Mouse (Mus musculus): ENCODE data around the gene Slc9a5. TPM values are rescaled to one million over a fixed set of nuclear protein-coding genes. Genes with fewer than 3 reads are reported as not detected.
A peak's percentile ranks its signal among the peaks of the same experiment; 100 is the strongest.

The Slc9a5 gene
- polyA plus RNA-seq, 1 experiment from 2014 or later: 1.7 TPM

DNA sequence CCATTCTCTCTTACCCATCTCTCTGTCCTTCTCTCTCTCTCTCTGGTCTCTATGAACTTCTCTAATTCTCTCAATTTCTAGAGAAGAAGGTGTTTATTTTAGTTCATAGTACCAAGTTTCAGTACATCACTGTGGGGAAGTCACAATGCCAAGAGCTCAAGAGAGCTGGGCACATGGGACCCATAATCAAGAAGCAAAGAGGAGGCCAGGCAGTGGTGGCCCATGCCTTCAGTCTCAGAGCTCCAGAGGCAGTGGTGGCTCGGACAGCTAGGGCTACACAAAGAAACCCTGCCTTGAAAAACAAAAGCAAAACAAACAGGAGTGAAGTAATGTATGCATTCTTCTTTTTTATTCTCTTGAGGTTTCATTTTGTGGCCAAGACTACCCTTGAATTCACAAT lies 55.9 kb downstream of the Slc9a5 start:
- Histone ChIP-seq H3K9me3 (no peaks in the 10 kb centered on the region), H3K27me3 (replicated peaks) (no peaks in the 10 kb centered on the region), H3K36me3 (no peaks in the 10 kb centered on the region), H3K4me2 (replicated peaks) (no peak overlapping the region), H3K4me3 (replicated peaks) (no peak overlapping the region), H3K9ac (no peak overlapping the region), H3K4me1 (replicated peaks) (0 out of 2 replicates have a peak, but pooled peaks cover 2% of the 10 kb centered on the region), H3K27ac (no peak overlapping the region)
- ATAC-seq: no peak
- 62% methylated on average over 1 of the region's 1 CpGs for WGBS

DNA sequence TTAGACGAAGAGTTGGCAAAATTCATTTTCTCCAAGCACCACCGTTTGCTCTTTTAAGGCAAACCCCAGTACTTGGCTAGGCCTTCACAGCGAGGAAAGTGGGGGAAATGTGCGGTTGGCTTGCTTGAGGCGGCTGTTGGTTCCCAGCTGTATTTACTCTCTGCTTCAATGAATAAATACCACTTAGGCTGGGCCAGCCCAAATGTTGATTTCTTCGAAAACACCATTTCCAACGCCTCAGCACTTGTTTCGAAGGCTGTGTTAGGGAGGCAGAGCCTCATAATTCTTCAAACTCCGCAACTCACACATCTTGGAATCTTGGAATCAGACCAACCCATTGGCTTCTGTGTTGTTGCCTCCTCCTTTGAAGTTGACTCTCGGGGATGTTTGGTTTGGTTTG lies 57.8 kb downstream of the Slc9a5 start:
- Histone ChIP-seq H3K4me3 (replicated peaks) (no peak overlapping the region), H3K4me2 (replicated peaks) (no peak overlapping the region; the same call in 1 of the 2 replicates), H3K27me3 (replicated peaks) (no peaks in the 10 kb centered on the region), H3K27ac (no peak overlapping the region), H3K9me3 (no peaks in the 10 kb centered on the region), H3K4me1 (replicated peaks) (0 out of 2 replicates have a peak, but pooled peaks cover 2% of the 10 kb centered on the region), H3K36me3 (no peaks in the 10 kb centered on the region), H3K9ac (no peak overlapping the region)
- no peak for ATAC-seq
- 51% methylated on average over 10 of the region's 10 CpGs for WGBS

DNA sequence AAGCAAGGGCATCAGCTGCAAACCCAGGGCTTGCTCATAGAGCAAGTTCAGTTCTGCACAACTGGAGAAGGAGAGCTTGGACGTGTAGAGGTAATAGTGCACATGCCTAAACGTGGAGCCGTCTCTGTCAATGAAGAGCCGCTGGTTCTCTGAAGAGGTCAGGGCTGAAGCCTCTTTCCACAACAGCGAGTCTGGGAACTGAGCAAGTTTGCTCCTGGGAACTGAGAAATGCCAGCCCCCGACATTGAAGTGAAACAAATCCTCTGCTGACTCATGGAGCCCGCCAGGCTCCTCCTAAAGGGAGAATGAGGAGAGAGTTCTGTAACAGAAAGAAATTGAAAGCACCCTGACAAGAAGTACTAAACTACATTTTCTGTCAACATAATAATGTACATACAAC lies 59.7 kb downstream of the Slc9a5 start:
- Histone ChIP-seq H3K27ac (no peak overlapping the region), H3K9ac (no peak overlapping the region), H3K27me3 (replicated peaks) (peaks cover 8% of the 10 kb centered on the region), H3K4me3 (replicated peaks) (no peak overlapping the region), H3K4me1 (replicated peaks) (peaks cover 3% of the 10 kb centered on the region), H3K36me3 (no peaks in the 10 kb centered on the region), H3K4me2 (replicated peaks) (no peak overlapping the region), H3K9me3 (no peaks in the 10 kb centered on the region)
- ATAC-seq: no peak
- 50% methylated on average over 7 of the region's 7 CpGs for WGBS

DNA sequence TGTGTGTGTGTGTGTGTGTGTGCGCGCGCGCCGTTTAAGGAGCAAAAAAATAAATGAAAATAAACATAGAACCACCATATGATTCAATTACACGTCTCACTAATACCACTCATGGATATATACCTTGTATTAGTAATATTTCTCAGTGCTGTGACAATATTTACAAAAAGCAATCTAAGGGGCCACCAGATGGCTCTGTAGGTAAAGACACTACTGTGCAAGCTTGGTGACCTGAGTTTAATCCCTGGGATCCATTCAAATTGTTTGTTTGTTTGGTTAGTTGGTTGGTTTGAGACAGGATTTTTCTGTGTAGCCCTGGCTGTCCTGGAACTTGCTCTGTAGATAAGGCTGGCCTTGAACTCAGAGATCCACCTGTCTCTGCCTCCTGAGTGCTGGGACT lies 61.3 kb downstream of the Slc9a5 start:
- H3K4me2 ChIP-seq (replicated peaks): no peak overlapping the region
- H3K27me3 ChIP-seq (replicated peaks): peaks cover 12% of the 10 kb centered on the region
- no peak overlapping the region for H3K4me3 ChIP-seq (replicated peaks)
- H3K9me3 ChIP-seq: no peaks in the 10 kb centered on the region
- H3K27ac ChIP-seq: no peak overlapping the region
- 91% methylated on average over 6 of the region's 6 CpGs for WGBS
- peaks cover 9% of the 10 kb centered on the region for H3K4me1 ChIP-seq (replicated peaks)
- H3K36me3 ChIP-seq: no peaks in the 10 kb centered on the region
- no peak for ATAC-seq
- H3K9ac ChIP-seq: no peak overlapping the region

DNA sequence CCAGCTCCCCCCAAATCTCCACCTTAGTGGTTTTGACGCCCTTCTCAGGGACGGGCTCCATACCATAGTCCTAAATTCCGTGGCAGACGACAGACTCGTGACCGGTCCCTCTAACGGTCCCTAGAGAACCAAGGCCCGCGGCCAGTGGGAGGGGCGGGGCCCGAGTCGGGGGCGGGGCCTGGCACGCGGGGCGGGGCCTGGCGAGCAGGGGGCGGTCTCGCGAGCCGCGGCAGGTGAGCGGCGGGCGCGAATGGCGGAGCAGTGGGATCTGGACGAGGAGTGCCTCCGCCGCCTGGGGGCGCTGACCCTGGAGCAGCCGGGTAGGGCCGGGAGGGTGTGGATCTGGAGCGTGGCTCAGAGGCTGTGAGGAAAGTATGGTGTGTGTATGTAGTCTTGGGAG lies 64.7 kb downstream of the Slc9a5 start, which contains the start of the genes Kctd19 and Lrrc36:
Gene Kctd19 (minus strand): TSS at position 112 of the 400 bp plus-strand sequence.
Gene Lrrc36 (plus strand): TSS at position 181 of the 400 bp plus-strand sequence.
- Histone ChIP-seq H3K4me1 (replicated peaks) (peaks cover 7% of the 10 kb centered on the region), H3K27ac (no peak within 1 kb of the TSS), H3K4me3 (replicated peaks) (peak within 1 kb of the TSS; percentile 26), H3K9ac (no peak within 1 kb of the TSS), H3K36me3 (no peaks in the 10 kb centered on the region), H3K27me3 (replicated peaks) (peaks cover 12% of the 10 kb centered on the region), H3K9me3 (no peaks in the 10 kb centered on the region), H3K4me2 (replicated peaks) (peak within 1 kb of the TSS; percentile 71)
- peak; percentile 90 for ATAC-seq
- 1% methylated on average over 34 of the region's 34 CpGs for WGBS

DNA sequence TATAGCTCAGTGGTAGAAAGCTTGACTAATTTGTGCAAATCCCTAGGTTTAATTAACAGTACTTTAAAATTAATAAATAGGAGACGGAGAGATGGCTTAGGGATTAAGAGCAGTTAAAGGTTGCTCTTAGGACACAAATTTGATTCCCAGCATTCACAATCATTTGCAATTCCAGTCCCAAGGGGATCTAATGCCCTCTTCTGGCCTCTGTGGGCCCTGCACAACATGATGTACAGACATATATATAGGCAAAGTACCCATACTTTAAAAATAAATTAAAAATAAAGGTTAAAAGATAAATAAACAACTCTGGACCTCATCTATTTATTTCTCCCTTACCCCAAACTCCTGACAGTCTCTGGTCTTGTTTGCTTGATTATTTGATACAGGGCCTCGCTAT lies 70.3 kb downstream of the Slc9a5 start:
- no peak overlapping the region for H3K4me2 ChIP-seq (replicated peaks)
- no peaks in the 10 kb centered on the region for H3K36me3 ChIP-seq
- H3K27me3 ChIP-seq (replicated peaks): no peaks in the 10 kb centered on the region
- 0 out of 2 replicates have a peak, but pooled peaks cover 2% of the 10 kb centered on the region for H3K4me1 ChIP-seq (replicated peaks)
- no peaks in the 10 kb centered on the region for H3K9me3 ChIP-seq
- no peak overlapping the region for H3K27ac ChIP-seq
- 82% methylated on average over 2 of the region's 2 CpGs for WGBS
- no peak for ATAC-seq
- H3K9ac ChIP-seq: no peak overlapping the region
- H3K4me3 ChIP-seq (replicated peaks): no peak overlapping the region

MicroRNAs encoded within 50 kb of the gene (microRNA counts, 519-probe panel; counts per million panel counts)
- 1,832 counts per million, percentile 38 among the panel's probes with 10 or more counts for microRNA mmu-miR-328

Other genes starting within 250 kb of the Slc9a5 start
- not detected in 2 replicates for gene Ces4a, start 217.0 kb upstream of the Slc9a5 start, polyA plus RNA-seq (2015; fragmentation: Nextera tagmentation; extraction: Ambion mirVana)
- gene Cbfb, start 178.2 kb upstream of the Slc9a5 start, polyA plus RNA-seq (2015; fragmentation: Nextera tagmentation; extraction: Ambion mirVana): 38.8 and 47.1 TPM in 2 replicates
- gene D230025D16Rik, start 123.7 kb upstream of the Slc9a5 start, polyA plus RNA-seq (2015; fragmentation: Nextera tagmentation; extraction: Ambion mirVana): 20.6 and 21.8 TPM in 2 replicates
- 18.8 and 19.5 TPM in 2 replicates for gene B3gnt9, start 93.7 kb upstream of the Slc9a5 start, polyA plus RNA-seq (2015; fragmentation: Nextera tagmentation; extraction: Ambion mirVana)
- gene Tradd, start 84.2 kb upstream of the Slc9a5 start, polyA plus RNA-seq (2015; fragmentation: Nextera tagmentation; extraction: Ambion mirVana): 36.7 and 39.2 TPM in 2 replicates
- gene Fbxl8, start 84.2 kb upstream of the Slc9a5 start, polyA plus RNA-seq (2015; fragmentation: Nextera tagmentation; extraction: Ambion mirVana): 4.4 and 5.0 TPM in 2 replicates
- gene Hsf4, start 79.0 kb upstream of the Slc9a5 start, polyA plus RNA-seq (2015; fragmentation: Nextera tagmentation; extraction: Ambion mirVana): 0.10 and 0.11 TPM in 2 replicates
- 1.0 and 1.2 TPM in 2 replicates for gene Nol3, start 72.7 kb upstream of the Slc9a5 start, polyA plus RNA-seq (2015; fragmentation: Nextera tagmentation; extraction: Ambion mirVana)
- gene 4931428F04Rik, start 59.0 kb upstream of the Slc9a5 start, polyA plus RNA-seq (2015; fragmentation: Nextera tagmentation; extraction: Ambion mirVana): 8.3 and 8.6 TPM in 2 replicates
- 8.0 and 8.7 TPM in 2 replicates for gene Exoc3l, start 52.7 kb upstream of the Slc9a5 start, polyA plus RNA-seq (2015; fragmentation: Nextera tagmentation; extraction: Ambion mirVana)
- 84.9 and 90.4 TPM in 2 replicates for gene E2f4, start 51.2 kb upstream of the Slc9a5 start, polyA plus RNA-seq (2015; fragmentation: Nextera tagmentation; extraction: Ambion mirVana)
- 18.3 and 21.2 TPM in 2 replicates for gene Elmo3, start 43.2 kb upstream of the Slc9a5 start, polyA plus RNA-seq (2015; fragmentation: Nextera tagmentation; extraction: Ambion mirVana)
- gene Lrrc29, start 22.6 kb upstream of the Slc9a5 start, polyA plus RNA-seq (2015; fragmentation: Nextera tagmentation; extraction: Ambion mirVana): 1.3 and 2.3 TPM in 2 replicates
- gene Tmem208, start 22.5 kb upstream of the Slc9a5 start, polyA plus RNA-seq (2015; fragmentation: Nextera tagmentation; extraction: Ambion mirVana): 128 and 151 TPM in 2 replicates
- 1.3 and 1.9 TPM in 2 replicates for gene Fhod1, start 890 bp upstream of the Slc9a5 start, polyA plus RNA-seq (2015; fragmentation: Nextera tagmentation; extraction: Ambion mirVana)
- 0.10 and 0.27 TPM in 2 replicates for gene Plekhg4, start 24.4 kb downstream of the Slc9a5 start, polyA plus RNA-seq (2015; fragmentation: Nextera tagmentation; extraction: Ambion mirVana)
- 0.05 TPM in 1 of 2 replicates, not detected in the other for gene Kctd19, start 64.7 kb downstream of the Slc9a5 start, polyA plus RNA-seq (2015; fragmentation: Nextera tagmentation; extraction: Ambion mirVana)
- 0.24 and 0.26 TPM in 2 replicates for gene Lrrc36, start 64.7 kb downstream of the Slc9a5 start, polyA plus RNA-seq (2015; fragmentation: Nextera tagmentation; extraction: Ambion mirVana)
- 38.1 and 39.3 TPM in 2 replicates for gene Tppp3, start 122.7 kb downstream of the Slc9a5 start, polyA plus RNA-seq (2015; fragmentation: Nextera tagmentation; extraction: Ambion mirVana)
- gene Zdhhc1, start 148.1 kb downstream of the Slc9a5 start, polyA plus RNA-seq (2015; fragmentation: Nextera tagmentation; extraction: Ambion mirVana): 20.1 and 22.6 TPM in 2 replicates
- gene Hsd11b2, start 169.9 kb downstream of the Slc9a5 start, polyA plus RNA-seq (2015; fragmentation: Nextera tagmentation; extraction: Ambion mirVana): 2.7 and 3.0 TPM in 2 replicates
- gene Atp6v0d1, start 217.2 kb downstream of the Slc9a5 start, polyA plus RNA-seq (2015; fragmentation: Nextera tagmentation; extraction: Ambion mirVana): 78.2 and 89.4 TPM in 2 replicates